Mouse (Mus musculus): ENCODE data around the gene Hist1h3b.
"Not testable (repeated sequence)": the region's sequence is repeated elsewhere in the genome, so short reads cannot be mapped to it uniquely, and the experiment has no call there.

The Hist1h3b gene

DNA sequence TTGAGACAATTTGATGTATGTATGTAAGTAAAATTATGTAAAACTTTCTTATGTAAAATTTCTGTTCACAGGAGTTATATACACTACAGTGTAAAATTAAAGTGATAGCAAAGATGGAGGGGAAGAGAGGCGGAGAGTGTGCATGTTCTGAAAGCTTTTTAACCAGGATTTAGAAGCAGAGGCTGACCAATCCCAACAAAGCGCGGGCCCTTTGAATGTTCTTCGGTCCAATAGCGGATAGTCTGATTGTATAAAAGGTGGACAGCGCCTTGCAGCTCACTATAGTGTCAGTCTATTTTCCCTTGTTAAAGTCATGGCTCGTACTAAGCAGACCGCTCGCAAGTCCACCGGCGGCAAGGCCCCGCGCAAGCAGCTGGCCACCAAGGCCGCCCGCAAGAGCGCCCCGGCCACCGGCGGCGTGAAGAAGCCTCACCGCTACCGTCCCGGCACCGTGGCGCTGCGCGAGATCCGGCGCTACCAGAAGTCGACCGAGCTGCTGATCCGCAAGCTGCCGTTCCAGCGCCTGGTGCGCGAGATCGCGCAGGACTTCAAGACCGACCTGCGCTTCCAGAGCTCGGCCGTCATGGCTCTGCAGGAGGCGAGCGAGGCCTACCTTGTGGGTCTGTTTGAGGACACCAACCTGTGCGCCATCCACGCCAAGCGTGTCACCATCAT, at the start of gene Hist1h3b:
Gene Hist1h3b (plus strand): TSS at position 201 of the 675 bp plus-strand sequence.
- DNase-seq (ENCODE audit: low spot score in 2 of 2), result peak; percentile 82 to 90

DNA sequence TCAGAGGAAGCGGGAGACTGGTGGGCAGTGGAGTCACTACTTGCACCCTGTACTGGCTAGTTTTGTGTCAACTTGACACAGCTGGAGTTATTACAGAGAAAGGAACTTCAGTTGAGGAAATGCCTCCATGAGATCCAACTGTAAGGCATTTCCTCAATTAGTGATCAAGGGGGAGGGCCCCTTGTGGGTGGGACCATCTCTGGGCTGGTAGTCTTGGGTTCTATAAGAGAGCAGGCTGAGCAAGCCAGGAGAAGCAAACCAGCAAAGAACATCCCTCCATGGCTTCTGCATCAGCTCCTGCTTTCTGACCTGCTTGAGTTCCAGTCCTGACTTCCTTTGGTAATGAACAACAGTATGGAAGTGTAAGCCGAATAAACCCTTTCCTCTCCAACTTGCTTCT, 49.3 kb upstream of the Hist1h3b start:
- not testable (repeated sequence) for DNase-seq (ENCODE audit: low spot score in 2 of 2)

DNA sequence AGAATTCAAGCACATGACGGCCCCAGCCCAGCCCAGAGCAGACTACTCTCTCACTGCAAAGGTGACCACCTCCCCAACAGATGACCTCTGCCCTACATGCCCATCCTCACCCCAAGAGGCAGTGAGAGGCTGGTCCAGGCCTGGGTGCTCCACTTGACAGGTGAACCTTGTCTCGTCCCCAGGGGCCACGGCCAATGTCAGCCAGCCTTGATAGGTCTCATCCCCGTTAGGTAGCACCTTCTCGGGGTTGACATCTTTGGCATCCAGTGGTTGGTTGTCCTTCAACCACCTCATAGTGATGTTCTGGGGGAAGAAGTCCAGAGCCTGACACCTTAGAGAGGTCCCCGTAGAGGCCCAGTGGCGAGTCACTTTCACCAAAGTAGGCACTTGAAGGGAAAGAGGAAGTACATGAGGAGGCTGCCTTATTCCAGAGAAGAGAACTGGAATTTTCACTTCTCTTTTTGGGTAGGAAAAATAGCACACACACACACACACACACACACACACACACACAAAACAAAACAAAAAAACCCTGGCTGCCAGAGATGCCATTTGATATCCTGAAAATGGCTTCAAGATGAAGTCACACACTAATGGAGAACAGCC, 46.2 kb upstream of the Hist1h3b start:
- DNase-seq (ENCODE audit: low spot score in 2 of 2), result no peak

DNA sequence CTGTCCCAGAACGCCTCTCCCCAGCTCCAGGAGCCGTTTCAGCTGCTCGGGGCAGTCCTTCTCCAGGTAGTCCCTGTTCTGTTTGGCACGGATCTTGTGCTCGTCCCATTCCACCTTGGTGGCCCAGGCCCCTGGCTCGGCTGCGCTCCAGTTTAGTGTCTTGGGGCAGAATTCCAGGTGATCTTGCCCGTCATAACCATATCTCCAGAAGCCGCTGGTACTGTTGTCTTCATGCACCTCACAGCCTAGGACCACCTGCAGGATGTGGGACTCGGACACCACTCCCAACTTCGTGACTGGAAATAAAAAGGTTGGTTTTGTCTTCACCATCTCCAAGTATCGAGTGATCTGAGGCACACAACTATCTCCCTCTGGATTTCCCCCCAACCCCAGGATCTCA, 45.3 kb upstream of the Hist1h3b start:
- DNase-seq (ENCODE audit: low spot score in 2 of 2), result no peak

DNA sequence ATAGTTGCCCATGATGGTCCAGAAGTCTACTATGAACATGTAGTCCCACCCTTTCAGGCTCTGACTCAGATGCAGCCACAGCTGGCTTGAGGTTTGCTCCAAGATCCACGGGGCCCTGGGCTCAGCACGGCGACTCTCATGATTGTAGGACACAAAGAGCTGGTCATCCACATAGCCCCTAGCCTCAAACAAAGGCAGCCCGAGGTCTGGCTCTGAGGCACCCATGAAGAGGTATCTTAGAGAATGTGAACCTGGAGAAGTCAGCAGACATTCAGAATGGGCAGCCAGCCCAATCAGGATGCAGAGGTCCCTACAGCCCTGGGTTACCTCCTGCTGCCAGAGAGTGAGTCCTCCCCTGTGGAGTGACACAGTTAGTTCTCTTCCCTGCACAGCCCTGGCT, 44.0 kb upstream of the Hist1h3b start:
- no peak for DNase-seq (ENCODE audit: low spot score in 2 of 2)

DNA sequence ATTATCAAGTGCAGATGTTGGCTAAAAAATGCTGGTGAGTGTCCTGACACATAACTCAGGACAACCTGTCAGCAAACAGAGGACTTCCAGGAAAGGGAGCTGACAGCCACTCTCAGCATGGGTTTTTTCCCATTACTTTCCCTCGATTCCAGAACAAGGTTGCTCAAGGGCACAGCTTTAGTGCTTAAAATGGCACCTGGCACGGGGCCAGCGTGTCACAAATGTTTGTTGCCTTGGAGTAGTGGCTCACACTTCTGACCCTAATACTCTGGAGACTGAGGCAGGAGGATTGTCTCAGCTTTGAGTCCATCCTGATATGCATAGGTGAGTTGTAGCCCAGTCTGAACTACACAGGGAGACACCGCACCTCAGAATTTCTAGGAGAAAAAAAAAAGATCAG, 43.4 kb upstream of the Hist1h3b start:
- DNase-seq (ENCODE audit: low spot score in 2 of 2), result no peak

DNA sequence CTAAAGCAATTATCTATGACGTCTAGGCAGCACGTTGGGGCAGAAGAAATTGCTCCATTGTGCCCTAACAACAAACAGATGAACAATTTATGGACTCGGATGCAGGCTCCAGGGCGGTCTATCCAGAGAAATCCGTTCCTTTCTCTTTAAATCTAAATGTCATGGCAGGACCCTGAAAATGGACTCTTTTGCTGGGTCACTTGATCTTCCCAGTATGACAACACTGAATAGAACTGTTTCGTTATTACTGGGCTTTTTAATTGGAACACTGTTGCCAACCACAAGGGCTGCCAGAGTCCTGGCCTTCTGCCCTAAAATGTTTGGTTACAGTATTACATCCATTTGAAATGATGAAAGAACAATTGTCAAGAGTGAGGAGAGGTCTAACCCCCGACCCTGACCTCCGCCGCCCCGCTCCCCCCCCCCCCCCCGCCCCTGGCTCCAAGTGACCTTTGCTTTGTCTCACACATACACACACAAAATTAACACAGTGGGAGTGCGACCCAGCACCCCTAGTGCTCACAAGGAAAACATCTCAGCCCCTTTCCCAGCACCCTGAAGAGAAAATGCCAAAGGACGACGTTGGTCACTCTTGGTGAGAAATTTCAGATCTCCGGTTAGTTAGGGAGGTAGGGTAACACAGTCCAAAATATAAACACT, 42.2 kb upstream of the Hist1h3b start:
- DNase-seq (ENCODE audit: low spot score in 2 of 2), result no peak

DNA sequence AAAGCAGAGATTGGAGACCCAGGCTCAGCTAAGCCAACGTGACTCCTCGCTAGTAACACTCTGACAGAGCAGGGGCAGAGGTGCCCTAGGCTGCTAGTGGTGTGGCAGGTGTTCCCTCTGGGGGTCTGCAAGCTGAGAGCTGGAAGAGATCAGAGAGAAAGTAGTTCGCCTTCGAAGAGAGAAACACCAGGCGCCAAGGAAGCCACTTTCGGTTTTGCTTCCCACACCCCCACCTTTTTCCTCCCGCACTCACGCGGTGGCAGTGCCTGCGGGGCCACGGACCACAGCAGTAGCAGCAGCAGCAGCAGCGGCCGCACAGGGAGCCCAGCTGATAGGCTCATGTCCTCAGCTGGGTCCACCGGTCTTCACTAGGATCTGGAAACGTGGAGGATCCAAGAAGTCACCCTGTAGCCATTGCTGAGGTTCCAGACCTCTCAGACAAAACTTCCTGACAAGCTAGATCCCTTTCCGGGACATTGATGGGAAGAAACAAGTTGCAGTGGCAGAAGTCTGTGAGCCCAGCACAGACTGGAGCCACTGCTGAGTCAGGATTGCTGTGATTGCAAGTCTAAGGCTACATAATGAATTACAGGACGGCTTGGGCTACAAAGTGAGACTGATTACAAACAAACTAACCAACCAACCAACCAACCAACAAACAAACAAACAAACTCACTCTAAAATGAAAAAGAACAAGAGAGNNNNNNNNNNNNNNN, 41.5 kb upstream of the Hist1h3b start, which contains the start of gene Hfe:
Gene Hfe (minus strand): TSS at position 481 of the 716 bp plus-strand sequence.
- no peak for DNase-seq (ENCODE audit: low spot score in 2 of 2)

DNA sequence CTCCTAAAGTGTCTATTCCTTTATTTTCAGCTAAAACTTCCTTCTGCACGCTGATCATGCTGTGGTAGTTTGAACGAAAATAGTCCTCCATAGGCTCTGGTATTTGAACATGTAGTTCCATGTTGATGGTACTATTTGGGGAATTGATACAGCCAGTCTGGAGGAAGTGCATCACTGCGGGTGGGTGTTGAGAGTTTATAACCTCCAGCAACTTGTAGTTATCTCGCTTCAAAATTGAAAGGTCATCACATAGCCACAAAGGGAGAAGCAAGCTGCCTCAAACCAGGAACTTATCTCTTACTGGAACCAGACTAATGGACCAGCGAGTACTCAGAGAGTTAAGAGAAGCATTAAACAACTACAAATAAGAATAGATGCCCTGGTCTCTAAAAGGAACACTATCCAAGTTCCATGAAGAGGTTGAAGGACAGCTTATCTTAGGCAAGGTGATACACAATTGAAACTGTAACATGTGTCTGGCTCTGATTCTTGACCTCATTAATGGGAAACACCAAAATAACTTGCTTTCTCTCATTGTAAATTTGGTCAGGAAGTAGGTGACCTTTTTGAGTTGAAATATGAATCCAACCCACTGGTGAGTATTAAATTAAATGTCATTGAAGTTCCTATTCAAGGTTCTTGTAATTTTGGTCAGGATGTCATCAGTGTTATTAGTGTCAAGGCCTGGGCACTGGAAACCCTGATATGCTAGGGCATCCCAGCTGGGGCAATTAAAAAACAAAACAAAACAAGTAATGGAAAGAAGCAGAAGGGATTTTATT, 35.6 kb upstream of the Hist1h3b start:
- DNase-seq (ENCODE audit: low spot score in 2 of 2), result no peak

DNA sequence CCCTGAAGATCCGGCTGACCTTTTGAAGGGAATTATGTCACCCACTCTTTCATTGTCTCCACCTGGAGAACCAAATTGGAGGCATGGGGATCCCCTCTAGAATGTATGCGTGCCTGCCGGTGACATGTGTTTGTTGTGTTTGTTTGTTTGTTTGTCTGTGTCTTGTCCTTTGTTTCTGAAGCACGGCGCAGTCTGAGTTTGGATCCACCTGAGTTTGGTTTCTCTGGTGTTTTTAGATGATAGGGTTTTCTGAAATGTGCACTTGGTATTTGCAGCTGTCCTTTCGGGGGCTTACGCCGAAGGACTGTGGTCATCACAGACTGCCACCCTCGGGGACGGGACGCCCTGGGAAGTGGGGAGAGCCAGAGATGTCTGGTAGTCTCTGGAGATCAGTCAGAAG, 34.9 kb upstream of the Hist1h3b start:
- no peak for DNase-seq (ENCODE audit: low spot score in 2 of 2)

DNA sequence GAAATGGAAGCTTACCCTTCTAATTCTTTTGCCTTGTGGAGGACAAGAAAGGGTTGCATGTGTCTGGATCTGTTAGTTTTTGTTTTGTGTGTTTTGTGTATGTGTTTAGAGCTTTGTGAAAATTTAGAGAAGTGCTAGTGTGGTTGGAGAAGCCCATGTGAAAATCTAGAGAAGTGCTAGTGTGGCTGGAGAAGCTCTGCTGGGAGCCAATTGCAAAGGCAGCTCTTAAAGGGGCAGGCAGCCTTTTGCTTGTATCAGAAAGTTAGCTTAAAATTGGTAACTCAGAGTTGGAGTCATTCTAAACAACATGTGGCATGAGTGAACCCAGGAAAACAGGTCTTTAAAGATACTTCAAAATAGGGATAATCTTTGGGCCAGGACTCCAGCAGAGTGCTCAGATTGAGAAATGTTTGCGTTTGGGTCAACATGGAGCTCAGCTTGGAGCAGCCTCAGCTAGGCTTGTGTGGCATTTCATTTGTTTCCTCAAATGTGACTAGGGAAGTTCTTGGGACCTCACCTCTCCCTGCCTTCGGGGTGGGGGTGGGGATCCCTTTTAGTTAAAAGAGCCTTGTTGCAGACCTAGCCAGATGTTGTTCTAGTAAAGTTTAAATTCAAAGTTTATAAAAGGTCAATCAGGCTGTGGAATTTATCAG, 34.3 kb upstream of the Hist1h3b start:
- DNase-seq (ENCODE audit: low spot score in 2 of 2), result not testable (repeated sequence)

DNA sequence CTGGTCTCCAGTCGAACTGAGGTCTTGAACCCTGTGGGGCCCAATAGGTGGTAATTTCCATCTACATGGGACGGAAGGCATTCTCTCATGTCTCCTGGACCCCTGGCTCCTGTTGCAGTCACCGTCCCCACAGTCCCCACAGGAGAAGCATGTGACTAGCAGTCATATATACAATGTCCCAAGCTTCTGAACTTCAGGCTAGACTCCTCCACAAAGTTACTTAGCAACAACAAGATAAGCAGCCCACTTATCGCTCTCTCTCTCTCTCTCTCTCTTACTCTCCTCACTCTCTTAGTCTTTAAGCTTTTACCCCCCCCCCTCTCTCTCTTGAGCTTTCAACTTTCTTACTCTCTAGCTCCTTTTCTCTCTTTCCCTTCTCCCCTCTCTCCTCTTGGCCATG, 27.8 kb upstream of the Hist1h3b start:
- no peak for DNase-seq (ENCODE audit: low spot score in 2 of 2)

DNA sequence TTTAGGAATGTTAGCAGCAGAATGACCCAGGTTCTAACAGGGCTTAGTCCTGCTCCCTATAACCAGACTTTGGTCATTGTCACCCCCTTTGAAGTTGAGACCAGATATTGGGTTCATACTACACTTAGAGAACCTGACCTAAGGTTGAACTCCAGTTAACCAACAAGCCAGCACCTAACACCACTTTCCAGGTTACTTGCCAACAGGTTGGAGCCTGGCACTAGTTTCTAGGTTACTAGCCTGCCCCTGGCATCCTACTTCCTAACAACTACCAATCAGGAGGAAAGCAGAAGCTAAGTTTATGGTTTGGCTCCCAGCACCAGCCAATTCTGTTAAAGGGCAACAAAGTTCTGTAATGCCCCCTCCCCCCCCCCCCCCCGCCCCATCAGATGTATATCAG, 26.9 kb upstream of the Hist1h3b start:
- DNase-seq (ENCODE audit: low spot score in 2 of 2), result no peak

DNA sequence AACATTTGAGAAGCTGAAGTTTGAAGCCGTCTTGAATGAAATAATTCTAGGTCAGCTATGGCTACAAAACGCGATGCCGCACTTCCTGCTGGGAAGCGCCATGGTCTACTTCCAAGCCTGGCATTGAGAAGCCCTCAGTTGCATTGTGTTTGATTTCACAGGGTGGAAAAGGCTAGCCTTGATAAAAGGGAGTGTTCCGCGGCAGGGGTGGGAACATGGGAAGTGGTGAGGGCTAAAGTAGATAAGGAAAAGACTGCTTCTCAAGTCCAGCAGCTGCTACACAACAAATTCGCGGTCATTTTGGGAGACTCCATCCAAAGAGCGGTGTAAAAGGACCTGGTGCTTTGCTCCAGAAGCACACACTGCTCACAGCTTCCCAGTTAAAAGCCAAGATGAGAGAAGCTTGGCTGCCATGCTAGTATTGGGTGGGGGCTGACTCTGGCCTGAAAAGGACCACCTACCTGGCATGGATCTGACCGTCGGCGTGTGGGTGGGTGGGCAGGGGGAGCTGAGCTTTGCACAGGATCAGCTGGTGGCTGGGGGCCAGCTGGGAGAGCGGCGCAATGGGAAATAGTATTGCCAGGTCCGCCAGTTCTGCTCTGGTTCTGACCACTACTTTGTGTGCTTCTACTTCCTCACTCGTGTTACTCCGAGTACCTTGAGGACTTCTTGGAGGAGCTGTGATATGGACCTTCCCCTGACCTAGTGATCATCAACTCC, 23.4 kb upstream of the Hist1h3b start:
- no peak for DNase-seq (ENCODE audit: low spot score in 2 of 2)

DNA sequence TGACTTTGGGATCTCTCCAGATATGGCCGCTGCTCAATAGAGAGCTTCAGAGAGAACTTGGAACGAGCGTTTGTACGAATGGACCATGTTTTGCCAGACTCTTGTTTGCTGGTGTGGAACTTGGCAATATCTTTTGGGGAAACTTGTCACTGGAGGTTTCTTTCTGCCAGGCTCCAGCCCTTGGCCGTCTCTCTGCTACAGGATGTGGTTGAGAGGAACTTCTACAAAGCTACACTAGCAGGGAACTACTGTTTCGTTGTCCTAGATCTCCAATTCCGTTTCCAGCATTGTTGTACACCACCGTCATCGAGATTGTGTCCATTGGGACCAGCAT, 22.9 kb upstream of the Hist1h3b start:
- no peak for DNase-seq (ENCODE audit: low spot score in 2 of 2)

DNA sequence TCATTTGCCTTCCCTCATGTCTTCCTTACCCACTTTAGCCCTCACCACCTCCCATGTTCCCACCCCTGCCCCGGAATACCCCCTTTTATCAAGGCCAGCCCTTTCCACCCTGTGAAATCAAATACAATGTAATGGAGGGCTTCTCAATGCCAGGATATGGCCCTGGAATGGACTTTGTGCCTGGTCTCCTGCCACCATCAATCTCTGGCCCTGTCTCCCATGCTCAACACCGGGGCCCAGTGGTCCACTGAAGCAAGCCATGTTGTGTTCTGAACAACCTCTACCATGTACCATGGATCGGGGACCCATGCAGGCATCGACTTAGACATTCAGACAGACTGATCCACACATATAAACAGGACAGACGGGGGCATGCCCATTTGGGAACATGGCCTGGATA, 22.4 kb upstream of the Hist1h3b start:
- DNase-seq (ENCODE audit: low spot score in 2 of 2), result no peak

DNA sequence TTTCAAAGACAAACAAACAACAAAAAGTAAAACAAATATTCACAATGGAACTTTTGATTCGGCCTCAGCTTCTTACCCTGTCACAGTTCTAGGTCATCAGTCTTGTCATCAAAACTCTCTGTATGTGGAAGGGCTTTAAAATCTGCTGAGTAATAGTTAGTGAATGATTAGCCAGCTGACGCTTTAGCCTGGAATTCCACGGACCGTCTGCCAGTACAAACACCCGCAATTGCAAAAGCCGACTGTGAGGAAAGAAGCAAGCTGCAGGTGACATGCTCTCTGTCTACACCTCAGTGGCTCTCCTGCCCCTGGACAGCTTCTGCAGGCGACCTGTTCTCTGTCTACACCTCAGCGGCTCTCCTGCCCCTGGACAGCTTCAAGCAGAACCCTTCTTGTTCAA, 21.6 kb upstream of the Hist1h3b start:
- no peak for DNase-seq (ENCODE audit: low spot score in 2 of 2)

DNA sequence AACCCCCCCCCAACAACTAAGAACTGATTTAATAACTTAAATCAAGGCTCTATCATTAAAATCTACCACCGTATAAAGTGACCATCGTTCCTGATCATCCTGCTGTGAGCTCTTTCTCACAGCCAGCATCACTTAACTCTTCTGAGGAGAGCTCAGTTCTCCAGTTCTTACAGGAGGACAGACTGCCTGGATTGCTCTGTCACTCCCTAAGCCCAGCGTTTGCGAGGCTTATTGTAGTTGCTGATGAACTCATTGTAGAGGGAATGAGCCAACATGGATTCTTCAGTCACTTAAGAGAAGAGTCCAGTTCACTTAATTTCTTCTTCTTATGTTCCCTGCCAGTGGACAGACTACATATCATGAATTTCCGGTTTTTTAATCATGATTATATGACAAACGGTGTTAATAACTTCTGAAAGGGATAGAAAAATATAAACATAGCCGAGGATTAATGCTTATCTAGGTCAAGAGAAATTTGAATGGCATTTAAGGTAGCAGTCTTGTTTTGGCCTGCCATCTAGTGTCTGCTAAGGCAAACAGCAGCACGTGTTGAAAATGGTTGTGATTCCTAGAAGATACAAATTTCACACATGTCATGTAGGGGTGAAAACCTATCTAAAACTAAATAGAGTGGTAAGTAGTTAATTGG, 19.8 kb upstream of the Hist1h3b start:
- no peak for DNase-seq (ENCODE audit: low spot score in 2 of 2)

DNA sequence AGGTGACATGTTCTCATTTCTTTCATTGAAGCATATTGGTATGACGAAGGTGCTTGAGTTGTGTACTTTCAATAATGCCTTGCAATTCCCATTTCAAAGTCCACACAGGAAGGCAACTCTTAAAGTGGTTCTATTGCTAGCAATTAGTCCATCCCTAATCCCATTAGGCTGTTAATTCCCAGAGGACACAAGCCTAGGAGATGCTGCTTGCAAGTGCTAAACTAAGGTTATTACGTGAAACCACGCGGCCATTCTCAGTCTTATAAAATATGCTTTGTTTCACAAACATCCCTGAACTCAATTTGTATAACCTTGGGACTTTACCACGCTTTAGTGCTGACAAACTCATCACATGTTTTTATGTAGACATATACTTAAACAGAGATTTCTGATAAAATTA, 15.0 kb upstream of the Hist1h3b start:
- no peak for DNase-seq (ENCODE audit: low spot score in 2 of 2)

DNA sequence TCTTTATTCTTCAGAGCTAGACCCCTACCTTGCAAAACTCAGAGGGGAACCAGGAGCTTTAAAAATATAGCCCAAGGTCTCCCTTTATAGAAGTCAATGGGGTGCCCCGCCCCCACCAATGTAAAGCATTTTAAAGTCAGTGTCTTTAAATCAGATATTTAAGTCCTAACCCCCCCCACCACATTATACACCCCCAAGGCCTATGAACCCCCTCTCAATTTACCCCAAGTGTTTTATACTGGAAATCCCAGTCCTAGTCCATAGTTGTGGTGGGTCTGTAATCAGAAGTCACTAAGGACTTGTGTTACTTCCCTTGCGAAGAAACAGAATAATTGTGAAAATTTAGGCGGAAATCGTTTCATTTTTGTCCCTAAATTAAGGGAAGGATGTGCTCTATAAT, 14.0 kb upstream of the Hist1h3b start:
- DNase-seq (ENCODE audit: low spot score in 2 of 2), result no peak
